Mouse (Mus musculus): Measurements from ENCODE around the gene Cplane1. TPM values are rescaled to one million over a fixed set of nuclear protein-coding genes. Genes with fewer than 3 reads are reported as not detected.

Gene Cplane1
- polyA plus RNA-seq, 1 experiment from 2014 or later = 26.6 TPM

- in situ Hi-C loops (cut with MboI; ENCODE audit: low pct_unique_long_range_greater_than_20kb) = no loop called here
- DNase-seq (ENCODE audit: low read depth, low spot score) = no peak
- TF ChIP-seq CTCF (IDR thresholded peaks at IDR 0.05) = no peak
- H3K27me3 ChIP-seq = no peaks in the 10 kb centered on the region
- ChIA-PET POLR2A (no interaction called here), CTCF (interaction anchor here (1.6 kb wide), 1 partner anchor 19 kb away, joined by 4 read pairs; no protein-coding TSS in a partner anchor)
- ATAC-seq = no peak
Measured at GRCm38 (mm10) chr15:8294150-8294549, 125.2 kb downstream of the Cplane1 start.

GRCm38 (mm10) chr15:8302944-8303343, 134.0 kb downstream of the Cplane1 start:
- H3K27me3 ChIP-seq = no peaks in the 10 kb centered on the region
- no peak for TF ChIP-seq CTCF (IDR thresholded peaks at IDR 0.05)
- CTCF ChIA-PET = interaction anchor here (1.4 kb wide), 1 partner anchor 10 kb away, joined by 4 read pairs; no protein-coding TSS in a partner anchor
- DNase-seq (ENCODE audit: low read depth, low spot score) (no peak), ATAC-seq (no peak)
- in situ Hi-C loops (cut with MboI; ENCODE audit: low pct_unique_long_range_greater_than_20kb) = no loop called here
- POLR2A ChIA-PET = no interaction called here

- ATAC-seq (no peak), DNase-seq (ENCODE audit: low read depth, low spot score) (no peak)
- TF ChIP-seq CTCF (IDR thresholded peaks at IDR 0.05) = no peak
- ChIA-PET POLR2A (no interaction called here), CTCF (interaction anchor here (1.1 to 2.4 kb wide), 2 partner anchors 15 to 20 kb away, joined by 3 to 6 read pairs; no protein-coding TSS in a partner anchor)
- in situ Hi-C loops (cut with MboI; ENCODE audit: low pct_unique_long_range_greater_than_20kb) = no loop called here
- H3K27me3 ChIP-seq = no peaks in the 10 kb centered on the region
Measured at GRCm38 (mm10) chr15:8305474-8305873, 136.6 kb downstream of the Cplane1 start.

GRCm38 (mm10) chr15:8317381-8317780, 148.5 kb downstream of the Cplane1 start:
- in situ Hi-C loops (cut with MboI; ENCODE audit: low pct_unique_long_range_greater_than_20kb) = no loop called here

GRCm38 (mm10) chr15:8319191-8319590, 150.3 kb downstream of the Cplane1 start:
- POLR2A ChIA-PET = interaction anchor here (0.6 kb wide), 1 partner anchor 275 kb away, joined by 3 read pairs; no protein-coding TSS in a partner anchor
- no peak for DNase-seq (ENCODE audit: low read depth, low spot score)
- no peak for TF ChIP-seq CTCF (IDR thresholded peaks at IDR 0.05)
- in situ Hi-C loops (cut with MboI; ENCODE audit: low pct_unique_long_range_greater_than_20kb) = no loop called here
- CTCF ChIA-PET = interaction anchor here (1.0 to 1.8 kb wide), 2 partner anchors 10 to 20 kb away, joined by 3 to 5 read pairs; no protein-coding TSS in a partner anchor
- H3K27me3 ChIP-seq = no peaks in the 10 kb centered on the region
- ATAC-seq = no peak

More at GRCm38 (mm10) chr15:8317381-8317780, 148.5 kb downstream of the Cplane1 start:
- TF ChIP-seq CTCF (IDR thresholded peaks at IDR 0.05) = no peak
- ATAC-seq (no peak), DNase-seq (ENCODE audit: low read depth, low spot score) (no peak)
- ChIA-PET CTCF (no interaction called here), POLR2A (no interaction called here)
- H3K27me3 ChIP-seq = no peaks in the 10 kb centered on the region

Other genes starting within 250 kb of the Cplane1 start
- 46.0 TPM for gene Wdr70, start 69.9 kb upstream of the Cplane1 start, polyA plus RNA-seq (2021)
- gene Nup155, start 59.8 kb upstream of the Cplane1 start, polyA plus RNA-seq (2021) = 20.2 TPM